Mouse (Mus musculus) testis, adult 2 months (tissue): ENCODE measurements at regions not wholly inside any gene's neighbourhood (a gene's known extent, or its start where the extent isn't known, plus 50 kb on each side); places are given as distances from the start of the nearest gene placed in this dataset.

Source experiments
- H3K27ac ChIP-seq: fragments of 200-500 bp; 2 replicates; pipeline ENCODE4 v1.5.1; 2012; ENCODE audit warnings: low read depth, low read length; ENCODE audit not compliant: control insufficient read depth, insufficient read depth
- H3K27me3 ChIP-seq: fragments of 200-500 bp; 2 replicates; pipeline ENCODE4 v1.6.1; 2012; ENCODE audit warnings: mild to moderate bottlenecking, low read length, moderate library complexity; ENCODE audit not compliant: control insufficient read depth, insufficient read depth
- H3K36me3 ChIP-seq: fragments of 200-500 bp; 2 replicates; pipeline ENCODE4 v1.6.1; 2012; ENCODE audit warnings: mild to moderate bottlenecking, low read length; ENCODE audit not compliant: control insufficient read depth, insufficient read depth
- H3K4me1 ChIP-seq: fragments of 200-500 bp; 2 replicates; pipeline ENCODE4 v1.6.1; 2012; ENCODE audit warnings: low read length; ENCODE audit not compliant: control insufficient read depth, insufficient read depth
- H3K4me3 ChIP-seq: fragments of 200-500 bp; 2 replicates; pipeline ENCODE4 v1.5.1; 2012; ENCODE audit warnings: low read depth, mild to moderate bottlenecking, low read length, moderate library complexity, mixed read lengths; ENCODE audit not compliant: control insufficient read depth
- CTCF ChIP-seq: fragments of 200-500 bp; IDR thresholded peaks from 2 replicates; pipeline ENCODE4 v1.5.1; 2012; ENCODE audit warnings: low read depth, mild to moderate bottlenecking, inconsistent platforms, low read length, moderate library complexity; ENCODE audit not compliant: control insufficient read depth, insufficient read depth, insufficient replicate concordance
- POLR2A ChIP-seq: fragments of 200-500 bp; IDR thresholded peaks from 2 replicates; pipeline ENCODE4 v1.6.1; 2012; ENCODE audit warnings: low read depth, mild to moderate bottlenecking, inconsistent platforms, low read length, moderate library complexity; ENCODE audit not compliant: control insufficient read depth

GRCm38 (mm10) chr15:13384815-13385214, 211.3 kb upstream of the Cdh6 start:
- H3K4me3 ChIP-seq: no peak overlapping the region
- no peaks in the 10 kb centered on the region for H3K36me3 ChIP-seq
- no peak overlapping the region for H3K27ac ChIP-seq
- no peaks in the 10 kb centered on the region for H3K4me1 ChIP-seq
- H3K27me3 ChIP-seq: no peaks in the 10 kb centered on the region
- TF ChIP-seq POLR2A (no peak), CTCF (no peak)

DNA sequence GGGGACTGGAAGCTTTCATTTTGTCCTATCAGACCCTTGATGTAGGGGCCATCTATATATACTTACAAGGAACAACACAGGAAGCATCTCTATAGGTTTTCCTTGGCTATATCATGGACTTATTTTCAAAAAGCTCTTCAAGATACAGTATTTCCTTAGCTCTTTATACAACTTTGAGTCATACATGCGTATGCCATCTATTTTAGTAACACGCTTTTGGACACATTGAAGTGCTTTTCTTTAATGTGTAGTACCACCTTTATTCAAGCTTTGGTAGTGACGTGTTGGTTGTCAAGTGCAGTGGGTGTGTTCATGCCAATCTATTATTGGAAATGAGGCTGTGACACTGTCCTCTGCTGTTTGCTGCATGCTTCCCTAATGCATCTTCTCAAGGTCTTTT, 202.1 kb upstream of the Cdh6 start:
- Histone ChIP-seq H3K36me3 (no peaks in the 10 kb centered on the region), H3K4me3 (no peak overlapping the region), H3K27me3 (no peaks in the 10 kb centered on the region), H3K27ac (no peak overlapping the region), H3K4me1 (no peaks in the 10 kb centered on the region)
- TF ChIP-seq CTCF: no peak
- no peak for TF ChIP-seq POLR2A

DNA sequence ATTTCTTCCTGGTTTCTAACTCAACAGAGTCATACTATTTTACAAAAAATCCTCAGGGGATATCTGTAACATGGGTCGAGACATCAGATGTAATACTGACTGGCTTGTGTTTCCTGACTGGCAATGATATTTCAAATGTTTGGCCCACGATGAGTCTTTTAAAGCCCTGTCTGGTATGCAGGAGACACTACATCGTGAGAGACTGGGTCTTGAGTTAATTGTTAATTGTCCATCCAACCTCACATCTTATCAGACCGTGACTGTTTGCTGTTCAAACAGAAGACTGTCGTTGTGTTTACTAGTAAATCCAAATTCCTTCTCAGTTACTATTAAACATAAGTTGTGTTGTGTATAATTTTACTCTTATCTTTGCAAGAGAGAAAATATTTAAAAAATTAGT, 195.3 kb upstream of the Cdh6 start:
- Histone ChIP-seq H3K36me3 (no peaks in the 10 kb centered on the region), H3K27me3 (no peaks in the 10 kb centered on the region), H3K4me1 (no peaks in the 10 kb centered on the region), H3K27ac (no peak overlapping the region), H3K4me3 (no peak overlapping the region)
- no peak for TF ChIP-seq POLR2A
- TF ChIP-seq CTCF: no peak

DNA sequence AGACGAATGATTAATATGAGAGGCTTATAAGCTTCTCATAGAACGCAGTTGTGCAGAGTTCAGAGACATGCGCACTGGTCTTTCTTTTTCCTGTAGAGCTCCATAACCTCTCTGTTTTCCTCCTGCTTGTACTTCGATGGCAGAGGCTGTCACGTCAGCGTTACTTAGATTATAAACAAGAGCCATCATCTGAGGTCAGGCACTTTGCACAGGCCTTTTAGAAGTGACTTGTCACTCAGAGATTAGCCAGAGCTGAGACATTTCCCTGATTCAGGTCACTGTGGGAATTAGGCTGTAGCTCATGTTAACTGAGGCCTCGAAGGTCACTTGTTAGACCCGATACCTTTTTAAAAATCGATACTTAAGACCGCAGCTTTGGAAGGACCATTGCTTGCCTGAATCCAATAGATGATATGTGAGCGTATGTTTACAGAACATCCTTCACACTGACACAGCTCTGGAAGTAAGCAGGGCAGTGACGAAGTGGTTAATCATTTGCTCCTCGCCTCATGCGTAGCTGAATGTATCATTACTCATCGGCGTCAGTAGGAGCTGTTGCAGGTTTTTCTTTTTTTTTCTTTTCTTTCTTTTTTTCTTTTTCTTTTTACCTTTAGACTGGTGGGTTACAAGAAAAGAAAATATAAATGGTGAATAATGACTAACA, 193.9 kb upstream of the Cdh6 start:
- Histone ChIP-seq H3K27me3 (no peaks in the 10 kb centered on the region), H3K27ac (no peak overlapping the region), H3K4me1 (no peaks in the 10 kb centered on the region), H3K4me3 (no peak overlapping the region), H3K36me3 (no peaks in the 10 kb centered on the region)
- TF ChIP-seq CTCF (no peak), POLR2A (no peak)

- Histone ChIP-seq H3K4me3 (no peak overlapping the region), H3K4me1 (no peaks in the 10 kb centered on the region), H3K27ac (no peak overlapping the region), H3K36me3 (no peaks in the 10 kb centered on the region), H3K27me3 (no peaks in the 10 kb centered on the region)
- TF ChIP-seq POLR2A (no peak), CTCF (no peak)
Measured at GRCm38 (mm10) chr15:13366606-13367005, 193.1 kb upstream of the Cdh6 start.

DNA sequence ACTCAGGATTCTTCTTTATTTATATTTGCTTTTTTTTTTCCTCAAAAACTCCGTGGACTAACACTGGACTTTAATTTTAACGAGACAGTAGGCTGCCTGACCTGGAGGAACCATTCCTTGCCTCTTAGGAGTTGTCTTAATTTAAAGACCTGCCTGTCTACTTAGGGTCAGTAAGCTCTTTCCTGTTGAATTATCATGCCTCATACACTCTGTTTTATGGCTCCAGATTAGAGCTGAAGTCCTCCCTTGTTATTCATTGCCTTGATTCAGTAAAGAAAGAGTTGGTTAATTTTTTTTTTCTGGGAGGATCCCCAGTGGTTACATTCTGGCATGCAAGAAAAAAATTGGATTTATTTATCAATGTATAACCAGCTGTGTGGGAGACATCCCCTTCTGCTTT, 187.3 kb upstream of the Cdh6 start:
- TF ChIP-seq CTCF (no peak), POLR2A (no peak)
- Histone ChIP-seq H3K4me3 (no peak overlapping the region), H3K27ac (no peak overlapping the region), H3K4me1 (no peaks in the 10 kb centered on the region), H3K36me3 (no peaks in the 10 kb centered on the region), H3K27me3 (no peaks in the 10 kb centered on the region)

GRCm38 (mm10) chr15:13359026-13359425, 185.6 kb upstream of the Cdh6 start:
- no peaks in the 10 kb centered on the region for H3K4me1 ChIP-seq
- no peak overlapping the region for H3K27ac ChIP-seq
- no peak for TF ChIP-seq CTCF
- TF ChIP-seq POLR2A: no peak
- no peak overlapping the region for H3K4me3 ChIP-seq
- no peaks in the 10 kb centered on the region for H3K27me3 ChIP-seq
- H3K36me3 ChIP-seq: no peaks in the 10 kb centered on the region

DNA sequence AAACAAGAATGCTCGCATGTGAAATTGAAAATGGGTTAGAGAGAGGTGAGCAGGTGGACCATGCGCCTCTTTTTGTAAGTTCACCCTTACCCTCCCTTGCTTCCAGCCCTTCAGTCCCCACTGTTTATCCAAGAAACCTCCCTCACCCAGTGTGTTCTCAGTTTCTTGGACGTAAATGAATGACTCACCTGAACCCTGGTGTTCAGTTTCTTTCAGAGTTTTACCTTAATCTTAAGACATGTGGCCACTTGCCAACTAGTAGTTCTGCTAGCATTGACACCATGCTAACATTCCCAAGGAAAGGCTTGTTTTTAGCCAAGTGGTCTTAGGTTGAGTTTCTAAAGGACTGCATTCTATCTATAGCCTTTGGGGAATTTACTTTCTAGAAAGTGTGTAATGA, 176.8 kb upstream of the Cdh6 start:
- Histone ChIP-seq H3K27ac (no peak overlapping the region), H3K4me3 (no peak overlapping the region), H3K36me3 (no peaks in the 10 kb centered on the region), H3K4me1 (no peaks in the 10 kb centered on the region), H3K27me3 (no peaks in the 10 kb centered on the region)
- TF ChIP-seq CTCF: no peak
